ENCODE assay signal across 7 mouse cellular contexts in genomic region chr7:4690387-4690786, GRCm38 (mm10). TPM values are rescaled to one million over a fixed set of nuclear protein-coding genes. Genes with fewer than 3 reads are reported as not detected.
DNase-seq lines count a peak whose midpoint lies in the region; ATAC-seq lines count a peak whose summit lies in the region.

Gene Brsk1, plus strand, starts transcription at chr7:4690604.

- H3K27ac ChIP-seq in limb, embryonic 10.5 days, result peak within 1 kb of the TSS; percentile 99
- H3K27ac ChIP-seq in midbrain, embryonic 13.5 days, result peak within 1 kb of the TSS; percentile 97
- H3K27ac ChIP-seq in stomach, embryonic 16.5 days (ENCODE audit: low read length), result peak within 1 kb of the TSS; percentile 81

- peak within 1 kb of the TSS; percentile 100 for H3K9ac ChIP-seq in midbrain, embryonic 13.5 days (replicated peaks)
- peak within 1 kb of the TSS; percentile 99 for H3K9ac ChIP-seq in stomach, embryonic 16.5 days (ENCODE audit: low read length)

- peaks cover 30% of the 10 kb centered on the region for H3K36me3 ChIP-seq in limb, embryonic 10.5 days
- peaks cover 28% of the 10 kb centered on the region for H3K36me3 ChIP-seq in midbrain, embryonic 13.5 days
- 0 out of 2 replicates have a peak, but pooled peaks cover 6% of the 10 kb centered on the region for H3K36me3 ChIP-seq in stomach, embryonic 16.5 days (ENCODE audit: control insufficient read depth, insufficient read depth, low read length)

- peak; percentile 67 for DNase-seq in adrenal gland, adult 2 months
- DNase-seq in cerebellum, postnatal 25 days, result peak; percentile 87 to 94
- DNase-seq in gastrocnemius, adult 18-20 months (ENCODE audit: low spot score), result peak; percentile 22
- DNase-seq in induced T-regulatory cell, adult 2 months (ENCODE audit: low read depth), result peak; percentile 38
- DNase-seq in limb, embryonic 10.5 days (ENCODE audit: low spot score), result peak; percentile 99

- peaks cover 18% of the 10 kb centered on the region for H3K4me1 ChIP-seq in limb, embryonic 10.5 days
- peaks cover 21% of the 10 kb centered on the region for H3K4me1 ChIP-seq in midbrain, embryonic 13.5 days (replicated peaks)
- H3K4me1 ChIP-seq in stomach, embryonic 16.5 days (ENCODE audit: control insufficient read depth, insufficient read depth, low read length), result peaks cover 4% of the 10 kb centered on the region; the same call in 1 of the 2 replicates

- H3K4me3 ChIP-seq in limb, embryonic 10.5 days, result peak within 1 kb of the TSS; percentile 98
- H3K4me3 ChIP-seq in midbrain, embryonic 13.5 days (replicated peaks), result peak within 1 kb of the TSS; percentile 93
- H3K4me3 ChIP-seq in stomach, embryonic 16.5 days (replicated peaks; ENCODE audit: low read length), result peak within 1 kb of the TSS; percentile 71

- ATAC-seq in midbrain, embryonic 13.5 days, result peak; percentile 85
- peak; percentile 76; the same call in 1 of the 2 replicates for ATAC-seq in stomach, embryonic 16.5 days (ENCODE audit: insufficient read depth, low FRiP score)

- peak within 1 kb of the TSS; percentile 76 for H3K4me2 ChIP-seq in midbrain, embryonic 13.5 days (replicated peaks)
- H3K4me2 ChIP-seq in stomach, embryonic 16.5 days (ENCODE audit: low read depth, low read length), result peak within 1 kb of the TSS; percentile 88

- H3K27me3 ChIP-seq in limb, embryonic 10.5 days (ENCODE audit: low read depth, poor library complexity, severe bottlenecking), result no peaks in the 10 kb centered on the region
- no peaks in the 10 kb centered on the region for H3K27me3 ChIP-seq in midbrain, embryonic 13.5 days
- no peaks in the 10 kb centered on the region for H3K27me3 ChIP-seq in stomach, embryonic 16.5 days (ENCODE audit: control insufficient read depth, insufficient read depth, low read length)

- WGBS in limb, embryonic 10.5 days, result 3% methylated on average over 6 of the region's 18 CpGs
- whole genome bisulfite sequencing in midbrain, embryonic 13.5 days, result 0% methylated on average over 5 of the region's 18 CpGs
- 1% methylated on average over 7 of the region's 18 CpGs for WGBS in stomach, embryonic 16.5 days

- no peaks in the 10 kb centered on the region for H3K9me3 ChIP-seq in limb, embryonic 10.5 days (replicated peaks)
- no peaks in the 10 kb centered on the region for H3K9me3 ChIP-seq in midbrain, embryonic 13.5 days
- no peaks in the 10 kb centered on the region for H3K9me3 ChIP-seq in stomach, embryonic 16.5 days (replicated peaks; ENCODE audit: control insufficient read depth, low read length)

RNA-seq across cellular contexts. Expression of gene Brsk1, which starts in this region (rescaled TPM):
- 1 to 10 TPM; 3.1 to 6.5 TPM for total RNA-seq in adrenal gland, adult 2 months (2021)
- 8.3 and 9.8 TPM in 2 replicates for polyA plus RNA-seq in adrenal gland, adult 2 months (2012; rRNA removed)
- under 1 TPM; 0.50 to 0.64 TPM for total RNA-seq in gastrocnemius, adult 18-20 months (2021)
- polyA plus RNA-seq in limb, embryonic 10.5 days (2016; fragmentation: Nextera tagmentation; extraction: Ambion mirVana), result 1.3 TPM in 2 replicates
- polyA plus RNA-seq in midbrain, embryonic 13.5 days (2015; fragmentation: Nextera tagmentation; extraction: Ambion mirVana), result 6.8 and 7.6 TPM in 2 replicates
- polyA plus RNA-seq in stomach, embryonic 16.5 days (2015; fragmentation: Nextera tagmentation; extraction: Ambion mirVana), result 0.86 and 0.88 TPM in 2 replicates

Comparison
In these comparisons a context has a peak if more than half of its experiments do, and no peak if none do; other contexts are left out.
1. Peak in every context shown above with its lines: DNase-seq, ATAC-seq, H3K4me3 ChIP-seq and H3K27ac ChIP-seq.
2. Peak in DNase-seq in gastrocnemius, adult 18-20 months; RNA of the gene not detected or under 1 TPM.
3. Peak in ATAC-seq, H3K4me3 ChIP-seq, H3K27ac ChIP-seq, H3K9ac ChIP-seq and H3K4me2 ChIP-seq in stomach, embryonic 16.5 days; RNA of the gene not detected or under 1 TPM.
4. DNase-seq: peak in every context shown above with its lines; median percentile 99 in limb, embryonic 10.5 days; 90 in cerebellum, postnatal 25 days; 67 in adrenal gland, adult 2 months; 38 in induced T-regulatory cell, adult 2 months; 22 in gastrocnemius, adult 18-20 months.